Mouse (Mus musculus) heart, adult 2 months (tissue): ENCODE measurements around the gene Ccdc36. TPM values are rescaled to one million over a fixed set of nuclear protein-coding genes. Genes with fewer than 3 reads are reported as not detected.
A peak's percentile ranks its signal among the peaks of the same experiment; 100 is the strongest.

Experiments
- DNase-seq, 2 experiments: peaks; one replicate each; pipeline ENCODE4 v3.0.0; 2021
- H3K27ac ChIP-seq: fragments of 200-600 bp; 2 replicates; pipeline ENCODE4 v1.8.1; 2022
- H3K27me3 ChIP-seq: fragments of 200-500 bp; 2 replicates; pipeline ENCODE4 v1.6.1; 2012; ENCODE audit warnings: mild to moderate bottlenecking, low read length, inconsistent platforms, mixed read lengths; ENCODE audit not compliant: control insufficient read depth, insufficient read depth
- H3K36me3 ChIP-seq: fragments of 200-500 bp; 2 replicates; pipeline ENCODE4 v1.6.1; 2012; ENCODE audit warnings: low read length, inconsistent platforms; ENCODE audit not compliant: control insufficient read depth, insufficient read depth
- H3K4me1 ChIP-seq: fragments of 200-500 bp; 2 replicates; pipeline ENCODE4 v1.6.1; 2011; ENCODE audit warnings: low read length; ENCODE audit not compliant: control insufficient read depth, insufficient read depth
- H3K4me3 ChIP-seq: fragments of 200-600 bp; 2 replicates; pipeline ENCODE4 v1.8.1; 2022
- H3K79me2 ChIP-seq: fragments of 200-500 bp; replicated peaks from 2 replicates; pipeline ENCODE4 v1.6.1; 2012; ENCODE audit warnings: mild to moderate bottlenecking, inconsistent platforms, low read length, moderate library complexity, mixed read lengths; ENCODE audit not compliant: control insufficient read depth, insufficient read depth
- H3K9ac ChIP-seq: fragments of 200-500 bp; 2 replicates; pipeline ENCODE4 v1.6.1; 2012; ENCODE audit warnings: low read depth, mild to moderate bottlenecking, control low read depth, inconsistent platforms, low read length, mixed read lengths
- CTCF ChIP-seq: fragments of 200-600 bp; IDR thresholded peaks from 2 replicates; pipeline ENCODE4 v1.8.1; 2022; ENCODE audit warnings: antibody characterized with exemption, mild to moderate bottlenecking, moderate library complexity
- EP300 ChIP-seq: fragments of 200-500 bp; IDR thresholded peaks from 2 replicates; pipeline ENCODE4 v1.6.1; 2011; ENCODE audit warnings: low read depth, low read length, control low read depth; ENCODE audit not compliant: insufficient read depth
- POLR2A ChIP-seq: fragments of 200-500 bp; IDR thresholded peaks from 2 replicates; pipeline ENCODE4 v1.6.1; 2011; ENCODE audit warnings: mild to moderate bottlenecking, low read depth, low read length, control low read depth; ENCODE audit not compliant: insufficient read depth
- WGBS: fragments of 180-500 bp; shearing (Covaris S2); methylation state at CpG from one replicate; pipeline ENCODE4 v1.1.7; 2018; 5-methylcytosine and 5-hydroxymethylcytosine counted together
- intact Hi-C: fragments of 180-260 bp; cut with DNase I; formaldehyde crosslinking; loops from one replicate; pipeline ENCODE4 v1.15.1; 2025
- polyA plus RNA-seq: library from polyadenylated mRNA; depleted of rRNA; stranded (reverse); fragments of >200 nt; gene quantifications from 2 replicates; pipeline ENCODE4 v1.2.3, GENCODE M21; 2012
- total RNA-seq, 2 experiments: library from RNA; stranded (reverse); gene quantifications; 2 replicates each; pipeline ENCODE4 v1.2.3; 2021

The Ccdc36 gene
- total and polyA plus RNA-seq, 3 experiments: not detected

GRCm38 (mm10) chr9:108451519-108452160 lies 23.4 kb upstream of the Ccdc36 start:
- Histone ChIP-seq H3K27me3 (no peaks in the 10 kb centered on the region), H3K36me3 (no peaks in the 10 kb centered on the region), H3K27ac (no peak overlapping the region; the same call in 1 of the 2 replicates), H3K79me2 (no peaks in the 10 kb centered on the region), H3K9ac (no peak overlapping the region; the same call in 1 of the 2 replicates), H3K4me1 (0 out of 2 replicates have a peak, but pooled peaks cover 2% of the 10 kb centered on the region), H3K4me3 (peak overlapping the region; percentile 67)
- WGBS: 77% methylated on average over 6 of the region's 6 CpGs
- TF ChIP-seq EP300: no peak
- TF ChIP-seq CTCF: no peak
- no peak for TF ChIP-seq POLR2A
- intact Hi-C loops: loop anchor here (5.0 kb wide), 2 partner anchors 41 to 69 kb away; partner anchors contain the start of gene Usp19
- no peak for DNase-seq

GRCm38 (mm10) chr9:108451170-108451493 lies 22.8 kb upstream of the Ccdc36 start:
- intact Hi-C loops: loop anchor here (5.0 kb wide), 2 partner anchors 41 to 69 kb away; partner anchors contain the start of gene Usp19
- Histone ChIP-seq H3K4me3 (no peak overlapping the region), H3K36me3 (no peaks in the 10 kb centered on the region), H3K27me3 (no peaks in the 10 kb centered on the region), H3K27ac (no peak overlapping the region), H3K9ac (no peak overlapping the region), H3K79me2 (no peaks in the 10 kb centered on the region), H3K4me1 (0 out of 2 replicates have a peak, but pooled peaks cover 2% of the 10 kb centered on the region)
- TF ChIP-seq POLR2A: no peak
- no peak for TF ChIP-seq EP300
- no peak for TF ChIP-seq CTCF
- 75% methylated on average over 6 of the region's 6 CpGs for WGBS
- no peak for DNase-seq

GRCm38 (mm10) chr9:108450292-108451169 lies 22.2 kb upstream of the Ccdc36 start:
- H3K36me3 ChIP-seq: no peaks in the 10 kb centered on the region
- no peak overlapping the region for H3K4me3 ChIP-seq
- 0 out of 2 replicates have a peak, but pooled peaks cover 2% of the 10 kb centered on the region for H3K4me1 ChIP-seq
- H3K9ac ChIP-seq: no peak overlapping the region
- H3K79me2 ChIP-seq: no peaks in the 10 kb centered on the region
- H3K27me3 ChIP-seq: no peaks in the 10 kb centered on the region
- no peak for TF ChIP-seq POLR2A
- 0 out of 2 replicates have a peak, but pooled peaks have one; percentile 7 for TF ChIP-seq EP300
- 0 out of 2 replicates have a peak overlapping the region, but pooled peaks have one; percentile 23 for H3K27ac ChIP-seq
- WGBS: 50% methylated on average over 21 of the region's 21 CpGs
- DNase-seq: no peak
- intact Hi-C loops: loop anchor here (5.0 kb wide), 2 partner anchors 42 to 68 kb away; partner anchors contain the start of gene Usp19

- no peak for TF ChIP-seq POLR2A
- no peak for TF ChIP-seq CTCF
- TF ChIP-seq EP300: no peak
- DNase-seq: no peak
- Histone ChIP-seq H3K27ac (no peak overlapping the region), H3K27me3 (no peaks in the 10 kb centered on the region), H3K4me1 (0 out of 2 replicates have a peak, but pooled peaks cover 2% of the 10 kb centered on the region), H3K9ac (no peak overlapping the region), H3K4me3 (no peak overlapping the region), H3K36me3 (no peaks in the 10 kb centered on the region), H3K79me2 (no peaks in the 10 kb centered on the region)
- 55% methylated on average over 4 of the region's 4 CpGs for WGBS
- intact Hi-C loops: loop anchor here (5.0 kb wide), 2 partner anchors 42 to 68 kb away; partner anchors contain the start of gene Usp19
These were observed 21.6 kb upstream of the Ccdc36 start for GRCm38 (mm10) chr9:108449860-108450259.

GRCm38 (mm10) chr9:108445125-108445524 lies 16.8 kb upstream of the Ccdc36 start:
- intact Hi-C loops: no loop called here
- Histone ChIP-seq H3K27ac (no peak overlapping the region), H3K36me3 (no peaks in the 10 kb centered on the region), H3K4me1 (peaks cover 12% of the 10 kb centered on the region), H3K4me3 (no peak overlapping the region), H3K27me3 (no peaks in the 10 kb centered on the region), H3K79me2 (no peaks in the 10 kb centered on the region), H3K9ac (no peak overlapping the region)
- no peak for DNase-seq
- 55% methylated on average over 9 of the region's 9 CpGs for WGBS
- TF ChIP-seq CTCF: no peak
- TF ChIP-seq EP300: no peak
- TF ChIP-seq POLR2A: no peak
